Mouse (Mus musculus) erythroblast, embryonic 14.5 days (primary cell): ENCODE data around the gene Haus5.

Experiments used
- GATA1 ChIP-seq: IDR thresholded peaks from 2 replicates; pipeline ENCODE4 v1.6.1; 2012; ENCODE audit warnings: low read length, inconsistent platforms, mixed read lengths
- TAL1 ChIP-seq: IDR thresholded peaks from 3 replicates; pipeline ENCODE4 v1.6.1; 2012; ENCODE audit warnings: low read length, inconsistent platforms, mixed read lengths

DNA sequence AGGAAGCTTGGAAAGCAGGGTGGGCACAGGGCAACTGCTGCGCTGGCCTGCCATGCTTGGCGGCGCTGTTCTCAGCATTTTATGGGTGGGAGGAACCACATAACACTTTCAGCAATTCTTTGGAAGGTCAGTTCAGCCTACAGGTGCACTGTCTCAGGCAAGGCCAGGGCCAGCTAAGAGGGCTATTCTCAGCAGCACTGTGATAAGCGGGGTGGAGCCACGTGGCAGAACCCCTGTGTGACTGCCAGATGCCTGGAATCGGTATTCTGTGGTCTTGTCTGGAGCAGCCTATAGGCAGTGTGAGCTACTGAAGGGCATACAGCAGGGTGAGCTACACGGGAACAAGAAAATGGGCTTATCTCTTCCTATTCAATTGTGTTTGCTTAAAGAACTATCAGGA is 54.8 kb downstream of the Haus5 start:
- TF ChIP-seq GATA1 (no peak), TAL1 (no peak)
